Mouse (Mus musculus): ENCODE measurements around the gene Gpatch2l. TPM values are rescaled to one million over a fixed set of nuclear protein-coding genes. Genes with fewer than 3 reads are reported as not detected.

Gene Gpatch2l
- polyA plus RNA-seq, 1 experiment: 5.1 TPM

Other genes starting within 250 kb of the Gpatch2l start
- gene Tgfb3, start 162.8 kb upstream of the Gpatch2l start, polyA plus RNA-seq (2012; rRNA removed): 5.8 and 7.0 TPM in 2 replicates
- 29.4 and 35.1 TPM in 2 replicates for gene Ift43, start 159.3 kb upstream of the Gpatch2l start, polyA plus RNA-seq (2012; rRNA removed)
- 0.36 and 0.45 TPM in 2 replicates for gene Esrrb, start 119.3 kb downstream of the Gpatch2l start, polyA plus RNA-seq (2012; rRNA removed)